Mouse (Mus musculus) adrenal gland, postnatal 25 days (tissue): ENCODE results near the gene Dio1. TPM values are rescaled to one million over a fixed set of nuclear protein-coding genes. Genes with fewer than 3 reads are reported as not detected.
A peak's percentile ranks its signal among the peaks of the same experiment; 100 is the strongest.

Experiments used
- DNase-seq: peaks from one replicate; pipeline ENCODE4 v3.0.0; 2021; ENCODE audit warnings: mixed read lengths
- total RNA-seq: library from RNA; stranded (reverse); gene quantifications from 2 replicates; pipeline ENCODE4 v1.2.3, GENCODE M21; 2021

The Dio1 gene
- total RNA-seq, 1 experiment from 2014 or later, result not detected

- DNase-seq, result no peak
These were observed 5.9 kb downstream of the Dio1 start for GRCm38 (mm10) chr4:107300902-107301555.

GRCm38 (mm10) chr4:107300371-107300770 lies 6.6 kb downstream of the Dio1 start:
- no peak for DNase-seq

- no peak for DNase-seq
These were observed 7.1 kb downstream of the Dio1 start for GRCm38 (mm10) chr4:107299779-107300340.

- DNase-seq, result no peak
These were observed 8.8 kb downstream of the Dio1 start for GRCm38 (mm10) chr4:107298071-107298606.

GRCm38 (mm10) chr4:107292273-107292662 lies 14.7 kb downstream of the Dio1 start:
- no peak for DNase-seq

GRCm38 (mm10) chr4:107291611-107292272 lies 15.2 kb downstream of the Dio1 start:
- no peak for DNase-seq

- no peak for DNase-seq
These were observed 19.5 kb downstream of the Dio1 start for GRCm38 (mm10) chr4:107287517-107287916.

GRCm38 (mm10) chr4:107286386-107286785 lies 20.6 kb downstream of the Dio1 start:
- DNase-seq, result no peak

- no peak for DNase-seq
These were observed 21.3 kb downstream of the Dio1 start for GRCm38 (mm10) chr4:107285446-107286200.

- no peak for DNase-seq
These were observed 26.0 kb downstream of the Dio1 start for GRCm38 (mm10) chr4:107280843-107281475.

GRCm38 (mm10) chr4:107278188-107278707 lies 28.7 kb downstream of the Dio1 start:
- DNase-seq, result no peak

GRCm38 (mm10) chr4:107274511-107274910 lies 32.5 kb downstream of the Dio1 start:
- DNase-seq, result no peak

GRCm38 (mm10) chr4:107273683-107274082 lies 33.3 kb downstream of the Dio1 start:
- no peak for DNase-seq

- no peak for DNase-seq
These were observed 47.0 kb downstream of the Dio1 start for GRCm38 (mm10) chr4:107260001-107260400.

- DNase-seq, result no peak
These were observed 52.6 kb downstream of the Dio1 start for GRCm38 (mm10) chr4:107254414-107254813.

GRCm38 (mm10) chr4:107253125-107254091 lies 53.6 kb downstream of the Dio1 start, which contains the start of the genes Lrrc42 and Hspb11:
Gene Lrrc42, minus strand, starts transcription at chr4:107253532.
Gene Hspb11, plus strand, starts transcription at chr4:107253593.
- peak; percentile 96 for DNase-seq

GRCm38 (mm10) chr4:107252522-107252921 lies 54.4 kb downstream of the Dio1 start:
- DNase-seq, result no peak

GRCm38 (mm10) chr4:107250494-107250893 lies 56.5 kb downstream of the Dio1 start:
- peak; percentile 8 for DNase-seq

- no peak for DNase-seq
These were observed 57.5 kb downstream of the Dio1 start for GRCm38 (mm10) chr4:107249471-107249870.

- DNase-seq, result no peak
These were observed 58.9 kb downstream of the Dio1 start for GRCm38 (mm10) chr4:107248061-107248460.
